Mouse (Mus musculus) heart, postnatal 0 days (tissue): Measurements from ENCODE around the gene Mvp.

Experiments used
- CTCF ChIP-seq: IDR thresholded peaks from 2 replicates; pipeline ENCODE4 v1.5.1; 2016; ENCODE audit warnings: antibody characterized with exemption, control low read depth, low read depth
- EP300 ChIP-seq: IDR thresholded peaks from 2 replicates; pipeline ENCODE4 v1.6.1; 2016; ENCODE audit warnings: antibody characterized with exemption, low read depth

GRCm38 (mm10) chr7:126955125-126955524 lies 59.3 kb downstream of the Mvp start:
- TF ChIP-seq EP300 (no peak), CTCF (no peak)
